Mouse (Mus musculus) ES-Bruce4 (cell line): ENCODE results near the gene Tmem135.

Experiments used
- EP300 ChIP-seq: IDR thresholded peaks from 2 replicates; pipeline ENCODE4 v1.6.1; 2011; ENCODE audit warnings: low read depth, low read length; ENCODE audit not compliant: insufficient read depth
- POLR2A ChIP-seq: IDR thresholded peaks from one replicate; pipeline ENCODE4 v1.8.1; 2011; ENCODE audit warnings: low read length; ENCODE audit not compliant: insufficient read depth

DNA sequence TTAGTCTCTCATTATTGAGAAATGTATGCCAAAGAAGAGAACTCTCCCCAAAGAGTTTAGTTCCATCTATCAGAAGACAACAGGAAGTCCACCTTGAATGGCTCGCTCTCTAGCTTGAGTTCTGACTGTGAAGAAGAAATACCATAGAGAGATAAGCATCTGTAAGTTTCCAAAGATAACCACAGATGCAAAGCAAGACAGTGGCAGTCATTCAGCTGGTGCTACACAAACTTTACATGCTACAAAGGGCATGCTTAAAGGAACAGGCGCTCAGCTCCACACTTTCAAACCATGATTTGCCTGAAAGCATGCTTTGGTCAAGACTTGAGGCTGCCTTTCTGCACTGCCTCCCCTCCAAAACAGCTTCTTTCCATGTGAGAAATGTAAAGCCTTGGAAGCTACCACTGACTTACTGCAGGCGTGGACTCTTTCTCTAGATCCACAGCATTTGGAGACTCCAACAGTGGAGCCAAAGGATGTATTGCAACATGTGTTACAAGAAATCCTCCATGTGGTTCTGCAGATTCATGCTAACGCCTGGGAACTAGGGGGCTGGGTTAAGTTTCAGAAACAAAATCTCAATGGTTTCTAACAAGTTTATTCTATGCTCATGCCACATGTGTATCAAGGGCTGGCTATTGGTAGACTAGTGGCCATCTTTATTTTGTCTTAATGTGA, 232.1 kb downstream of the Tmem135 start:
- no peak for TF ChIP-seq EP300
- TF ChIP-seq POLR2A = no peak
